Mouse (Mus musculus) hematopoietic multipotent progenitor cell, adult 10-12 weeks (in vitro differentiated cells): Measurements from ENCODE around the gene Relb. TPM values are rescaled to one million over a fixed set of nuclear protein-coding genes. Genes with fewer than 3 reads are reported as not detected.

Experiments
- polyA plus RNA-seq: library from polyadenylated mRNA; stranded (reverse); fragments of >175 nt; gene quantifications from 2 replicates; pipeline ENCODE4 v1.2.3, GENCODE M21; 2012; ENCODE audit warnings: low replicate concordance

Relb gene
- 52.9 and 128 TPM in 2 replicates for polyA plus RNA-seq

DNA sequence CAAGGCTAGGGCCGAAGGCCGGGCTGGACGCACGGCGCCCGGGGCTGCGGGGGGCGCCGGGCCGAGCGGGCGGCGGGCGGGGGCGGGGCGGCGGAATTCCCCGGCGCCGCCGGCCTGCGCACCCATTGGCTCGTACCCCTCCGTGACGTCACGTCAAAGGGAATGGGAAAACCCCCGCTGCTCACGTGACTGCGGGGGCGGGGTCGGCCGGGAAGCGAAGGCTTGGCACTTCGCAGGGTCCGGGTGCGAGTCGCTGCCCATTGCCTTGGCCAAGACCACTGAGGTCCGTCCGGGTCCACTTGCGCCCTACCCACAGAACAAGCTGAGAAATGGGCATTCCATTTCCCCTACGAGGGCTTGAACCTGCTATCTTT, at the start of gene Relb:
Gene Relb (minus strand): TSS at position 78 of the 374 bp plus-strand sequence.

DNA sequence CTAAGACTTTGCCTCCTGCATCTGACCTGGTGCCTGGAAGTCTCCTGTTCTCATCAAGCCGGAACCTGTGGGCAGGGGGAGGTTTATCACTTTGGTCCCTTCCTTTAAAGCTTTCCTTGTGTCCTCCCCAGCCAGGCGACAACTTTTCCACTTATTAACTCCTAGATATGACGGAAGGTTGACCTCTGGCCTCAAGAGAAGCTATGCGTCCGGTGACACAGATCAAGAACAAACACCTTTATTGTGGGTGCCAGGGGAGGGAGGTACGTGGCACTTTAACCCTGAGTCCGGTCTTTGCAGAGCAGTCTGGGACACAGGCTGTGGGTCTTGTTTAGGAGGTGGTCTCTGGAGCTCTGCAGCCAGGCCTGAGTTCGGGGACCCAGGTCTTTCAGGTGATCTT, 48.6 kb upstream of the Relb start, which contains the start of gene Apoc2:
Gene Apoc2 (minus strand): TSS at position 70 of the 400 bp plus-strand sequence.

DNA sequence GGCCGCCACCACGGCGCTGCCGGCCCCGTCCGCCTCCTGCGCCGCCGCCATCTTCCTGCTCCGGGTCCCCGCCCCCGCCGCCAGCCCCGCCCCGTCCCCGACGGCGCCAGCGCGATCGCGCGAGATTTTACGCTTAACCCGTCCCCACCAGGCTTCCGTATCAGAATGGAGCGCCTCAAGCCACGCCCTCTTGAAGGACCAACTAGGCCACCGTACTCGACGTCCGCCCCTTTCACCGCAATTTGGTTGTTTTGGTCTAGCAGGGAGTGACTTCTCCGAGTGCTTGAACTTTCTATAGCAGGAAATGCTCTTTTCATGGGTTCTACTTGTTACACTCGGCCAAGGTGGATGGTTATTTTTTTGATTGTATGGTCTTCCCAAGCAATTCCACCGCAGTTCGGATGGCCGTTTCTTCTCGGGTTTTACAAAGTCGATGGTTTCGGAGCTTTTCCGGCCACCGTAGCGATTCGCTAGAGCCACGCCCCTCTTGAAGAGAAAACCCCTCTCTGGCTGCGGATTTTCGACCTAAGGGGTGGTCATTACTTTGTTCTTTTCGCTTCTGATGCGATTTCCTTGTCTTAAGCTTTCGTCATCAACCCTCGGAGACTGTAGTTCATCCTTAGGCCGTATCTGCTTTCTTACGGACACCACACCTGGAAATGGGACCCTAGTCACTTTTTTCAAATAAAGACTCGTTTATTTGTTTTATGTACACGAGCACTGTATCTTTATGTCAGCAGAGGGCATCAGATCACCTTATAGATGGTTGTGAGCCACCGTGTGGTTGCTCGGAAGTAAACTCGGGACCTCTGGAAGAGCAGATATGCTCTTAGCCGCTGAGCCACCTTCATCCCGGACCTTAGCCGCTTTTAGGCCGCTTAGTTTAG, 36.0 kb upstream of the Relb start, which contains the start of gene Clptm1:
Gene Clptm1 (minus strand): TSS at position 79 of the 887 bp plus-strand sequence.

DNA sequence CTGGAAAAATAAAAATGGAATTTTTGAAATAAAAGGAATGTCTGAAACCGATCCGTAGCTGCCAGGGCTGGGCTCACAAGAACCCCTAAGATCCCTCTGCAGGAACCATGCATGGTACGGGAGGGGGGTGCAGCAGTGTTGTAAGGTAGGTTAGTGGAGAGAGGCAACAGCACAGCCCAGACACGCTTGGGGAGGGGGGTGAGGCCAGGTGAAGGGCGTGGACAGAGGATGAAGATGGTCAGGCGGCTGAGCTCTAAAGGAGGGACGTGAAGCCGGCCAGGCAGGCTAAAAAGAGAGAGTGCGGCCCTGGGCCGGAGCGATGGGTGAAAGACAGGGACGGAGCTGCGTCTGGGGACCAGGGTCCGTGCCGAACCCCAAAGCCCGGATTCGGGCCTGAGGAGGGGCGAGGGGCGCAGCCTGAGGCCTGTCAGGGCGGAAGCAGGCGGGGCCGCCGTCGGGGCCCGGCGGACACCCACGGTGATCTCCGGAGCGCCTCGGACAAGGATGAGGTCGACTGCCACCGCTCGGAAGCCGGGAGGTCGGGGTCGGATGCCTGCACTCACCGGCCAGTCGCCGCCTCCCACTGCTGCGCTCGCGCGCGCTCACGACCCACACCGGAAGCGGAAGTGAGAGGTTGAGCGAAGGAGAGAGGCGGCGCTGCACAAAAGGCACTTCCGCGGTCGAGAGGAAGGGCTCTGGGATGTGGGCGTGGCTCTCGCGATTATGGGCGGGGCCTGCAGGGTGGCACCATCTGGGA, 25.2 kb downstream of the Relb start, which contains the start of gene Clasrp:
Gene Clasrp (minus strand): TSS at position 638 of the 757 bp plus-strand sequence.

DNA sequence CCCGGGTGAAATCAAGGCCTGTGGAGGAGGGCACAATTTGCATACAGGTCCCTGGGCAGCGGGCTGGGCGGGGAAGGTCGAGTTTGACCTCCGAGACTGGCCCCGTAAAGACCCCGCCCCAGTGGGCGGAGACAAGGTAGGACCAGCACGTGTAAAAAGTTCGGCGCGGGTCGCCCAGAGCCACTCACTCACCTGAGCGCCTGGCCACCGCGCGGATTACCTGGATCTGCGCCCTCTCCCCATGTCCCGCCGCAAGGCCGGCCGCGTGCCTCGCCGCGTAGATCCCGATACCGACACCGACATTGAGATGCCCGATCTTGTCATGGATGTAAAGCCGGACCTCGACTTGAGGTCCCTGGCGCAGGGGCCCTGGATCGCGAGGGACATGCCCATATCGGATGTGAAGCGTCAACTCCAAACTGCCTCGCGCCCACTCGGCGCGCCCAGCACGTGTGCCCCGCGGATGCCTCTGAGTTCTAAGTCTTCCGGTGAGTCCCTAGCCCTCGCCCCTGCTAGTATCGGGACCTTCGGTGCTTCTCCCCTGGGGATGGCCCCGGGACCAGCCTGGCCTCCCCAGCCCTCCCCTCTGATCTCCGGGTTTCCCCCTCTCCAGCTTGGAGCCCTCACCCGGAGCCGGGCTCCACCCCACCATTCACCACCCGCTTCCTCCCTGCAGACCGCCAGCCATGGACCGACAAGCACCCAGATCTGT, 51.9 kb downstream of the Relb start, which contains the start of the genes Zfp296 and Gemin7:
Gene Zfp296 (plus strand): TSS at position 147 of the 712 bp plus-strand sequence.
Gene Gemin7 (minus strand): TSS at position 455 of the 712 bp plus-strand sequence.

DNA sequence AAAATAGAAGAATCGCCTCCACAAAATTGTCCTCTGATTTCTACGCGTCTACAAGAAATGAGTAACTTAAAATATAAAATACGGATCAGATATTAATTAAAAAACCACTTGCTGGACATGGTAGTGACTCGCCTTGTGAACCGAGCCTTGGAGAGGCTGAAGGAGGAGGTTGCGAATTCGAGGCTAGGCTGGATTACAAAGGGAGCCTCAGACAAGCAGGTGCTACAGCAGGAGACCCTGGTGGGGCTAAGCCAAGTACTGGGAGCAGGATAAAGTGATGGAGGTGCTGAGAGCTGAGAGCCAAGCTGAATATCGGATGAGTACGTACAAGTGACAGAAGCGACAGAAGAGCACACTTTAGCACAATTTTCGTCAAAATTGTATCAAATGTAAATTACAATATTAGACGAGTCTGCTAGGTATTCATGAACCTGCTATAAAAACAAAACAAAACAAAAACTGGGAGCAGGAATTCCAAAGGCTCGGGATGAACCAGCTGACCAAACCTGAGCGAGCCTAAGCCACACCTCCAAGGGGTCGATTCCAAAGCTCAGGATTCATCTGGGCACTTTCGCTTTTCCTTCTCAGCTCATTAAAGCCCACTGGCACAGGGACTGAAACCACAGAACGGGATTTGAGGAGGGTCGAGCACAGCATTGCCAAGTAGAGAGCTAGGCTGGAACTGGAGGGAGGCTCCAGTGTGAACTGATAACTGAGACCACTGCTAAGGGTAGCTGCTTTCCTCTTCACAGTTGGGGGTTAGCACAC, 66.4 kb downstream of the Relb start, which contains the start of gene Ppp1r37:
Gene Ppp1r37 (minus strand): TSS at position 434 of the 768 bp plus-strand sequence.

Other genes starting within 250 kb of the Relb start
- 45.3 and 46.8 TPM in 2 replicates for gene Ercc2, start 247.4 kb downstream of the Relb start, polyA plus RNA-seq
- 4.3 and 9.4 TPM in 2 replicates for gene Klc3, start 225.3 kb downstream of the Relb start, polyA plus RNA-seq
- 1.1 and 1.4 TPM in 2 replicates for gene Ckm, start 224.7 kb downstream of the Relb start, polyA plus RNA-seq
- gene Mark4, start 170.6 kb downstream of the Relb start, polyA plus RNA-seq, result 42.9 and 128 TPM in 2 replicates
- 0.49 and 1.7 TPM in 2 replicates for gene Exoc3l2, start 166.1 kb downstream of the Relb start, polyA plus RNA-seq
- gene Bloc1s3, start 121.1 kb downstream of the Relb start, polyA plus RNA-seq, result 6.4 and 11.8 TPM in 2 replicates
- 95.1 and 103 TPM in 2 replicates for gene Trappc6a, start 121.0 kb downstream of the Relb start, polyA plus RNA-seq
- gene Nkpd1, start 111.6 kb downstream of the Relb start, polyA plus RNA-seq, result 0.17 and 0.35 TPM in 2 replicates
- gene Ppp1r37, start 66.4 kb downstream of the Relb start, polyA plus RNA-seq, result 98.9 and 130 TPM in 2 replicates
- gene Zfp296, start 52.2 kb downstream of the Relb start, polyA plus RNA-seq, result 44.9 and 45.6 TPM in 2 replicates
- gene Gemin7, start 51.8 kb downstream of the Relb start, polyA plus RNA-seq, result 63.4 and 92.7 TPM in 2 replicates
- 111 and 288 TPM in 2 replicates for gene Clasrp, start 25.0 kb downstream of the Relb start, polyA plus RNA-seq
- gene Clptm1, start 35.6 kb upstream of the Relb start, polyA plus RNA-seq, result 105 and 205 TPM in 2 replicates
- 1.4 and 6.6 TPM in 2 replicates for gene Apoc2, start 48.5 kb upstream of the Relb start, polyA plus RNA-seq
- gene Gm44805, start 52.0 kb upstream of the Relb start, polyA plus RNA-seq, result 2.7 TPM in 1 of 2 replicates, not detected in the other
- gene Apoc4, start 52.0 kb upstream of the Relb start, polyA plus RNA-seq, result 0.61 TPM in 1 of 2 replicates, not detected in the other
- 0.67 and 8.3 TPM in 2 replicates for gene Apoc1, start 63.2 kb upstream of the Relb start, polyA plus RNA-seq
- 752 and 1,634 TPM in 2 replicates for gene Apoe, start 69.8 kb upstream of the Relb start, polyA plus RNA-seq
- 85.0 and 96.7 TPM in 2 replicates for gene Tomm40, start 86.0 kb upstream of the Relb start, polyA plus RNA-seq
- 1.8 and 3.7 TPM in 2 replicates for gene Nectin2, start 121.0 kb upstream of the Relb start, polyA plus RNA-seq
- 3.2 and 3.8 TPM in 2 replicates for gene Bcam, start 141.6 kb upstream of the Relb start, polyA plus RNA-seq
- gene Cblc, start 167.4 kb upstream of the Relb start, polyA plus RNA-seq, result 1.9 and 5.6 TPM in 2 replicates
- gene Bcl3, start 193.3 kb upstream of the Relb start, polyA plus RNA-seq, result 173 and 280 TPM in 2 replicates
- 0.61 TPM in 1 of 2 replicates, not detected in the other for gene Gm19345, start 222.6 kb upstream of the Relb start, polyA plus RNA-seq
- 24.7 and 81.2 TPM in 2 replicates for gene Ceacam16, start 231.9 kb upstream of the Relb start, polyA plus RNA-seq